Mouse (Mus musculus) cerebellum, adult 2 months (tissue): ENCODE measurements at regions not wholly inside any gene's neighbourhood (a gene's known extent, or its start where the extent isn't known, plus 50 kb on each side); places are given as distances from the start of the nearest gene placed in this dataset.

Source experiments
- DNase-seq, 2 experiments: peaks; one replicate each; pipeline ENCODE4 v3.0.0; 2021
- H3K27ac ChIP-seq: fragments of 200-500 bp; 2 replicates; pipeline ENCODE4 v1.5.1; 2012; ENCODE audit warnings: low read length, control low read depth, inconsistent platforms; ENCODE audit not compliant: insufficient read depth
- H3K27me3 ChIP-seq: fragments of 200-500 bp; 2 replicates; pipeline ENCODE4 v1.6.1; 2012; ENCODE audit warnings: inconsistent platforms, mild to moderate bottlenecking, low read length, moderate library complexity; ENCODE audit not compliant: control insufficient read depth, insufficient read depth
- H3K4me1 ChIP-seq: fragments of 200-500 bp; 2 replicates; pipeline ENCODE4 v1.6.1; 2011; ENCODE audit warnings: low read length; ENCODE audit not compliant: control insufficient read depth, insufficient read depth
- H3K4me3 ChIP-seq: fragments of 200-500 bp; replicated peaks from 2 replicates; pipeline ENCODE3; 2011; ENCODE audit warnings: mild to moderate bottlenecking, low read depth, low read length, control low read depth; ENCODE audit not compliant: insufficient read depth
- CTCF ChIP-seq: fragments of 200-500 bp; IDR thresholded peaks from 2 replicates; pipeline ENCODE4 v1.5.1; 2011; ENCODE audit warnings: low read depth, mild to moderate bottlenecking, control low read depth, low read length, moderate library complexity, borderline replicate concordance; ENCODE audit not compliant: insufficient read depth
- POLR2A ChIP-seq: fragments of 200-500 bp; IDR thresholded peaks from 2 replicates; pipeline ENCODE4 v1.6.1; 2011; ENCODE audit warnings: low read length, control low read depth, borderline replicate concordance; ENCODE audit not compliant: insufficient read depth
- WGBS: fragments of 180-500 bp; shearing (Covaris S2); methylation state at CpG from one replicate; pipeline ENCODE4 v1.1.7; 2018; 5-methylcytosine and 5-hydroxymethylcytosine counted together

DNA sequence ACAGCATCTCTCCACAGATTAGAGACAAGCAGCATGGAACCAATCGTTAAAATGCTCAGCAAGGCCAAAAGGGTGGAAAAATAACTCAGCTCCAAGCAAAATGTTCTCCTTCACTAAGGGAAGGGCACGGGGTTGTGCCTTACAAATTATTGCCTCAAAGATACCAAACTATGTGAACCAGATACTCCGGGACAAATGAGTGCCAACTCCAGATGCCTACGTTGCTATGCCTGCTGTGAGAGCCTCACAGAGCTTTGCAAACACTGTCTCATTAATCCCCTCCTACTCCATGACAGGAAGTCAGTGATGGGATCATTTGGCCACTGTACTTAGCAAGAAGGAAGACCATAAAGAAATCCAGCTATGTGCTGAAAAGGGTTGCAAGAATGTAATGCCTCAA is 345.9 kb upstream of the Map3k7 start:
- no peak for DNase-seq
- Histone ChIP-seq H3K4me1 (no peaks in the 10 kb centered on the region), H3K4me3 (no peak overlapping the region), H3K27me3 (no peaks in the 10 kb centered on the region), H3K27ac (no peak overlapping the region)
- no peak for TF ChIP-seq CTCF
- WGBS, result 16% methylated on average over 4 of the region's 4 CpGs

DNA sequence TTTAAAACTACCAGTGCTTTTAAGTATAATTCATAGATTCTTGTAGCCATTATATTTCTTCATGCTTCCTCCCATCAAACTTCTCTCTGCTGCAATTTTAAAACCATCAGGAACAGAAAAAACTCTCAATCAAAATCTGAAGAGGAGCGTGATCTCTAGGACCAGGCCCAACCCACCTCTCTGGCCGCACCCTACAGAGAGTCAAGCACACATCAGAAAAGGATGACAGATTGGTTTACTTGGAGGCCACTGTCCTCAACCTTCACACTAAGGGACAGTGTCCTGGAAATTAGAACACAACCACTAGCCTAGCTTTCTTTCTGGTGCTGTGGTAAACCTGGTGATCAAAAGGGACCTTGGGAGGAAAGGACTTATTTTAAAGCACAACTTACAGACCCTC is 342.7 kb upstream of the Map3k7 start:
- DNase-seq, result no peak
- TF ChIP-seq CTCF (no peak), POLR2A (no peak)

GRCm38 (mm10) chr4:31627053-31627452 is 336.8 kb upstream of the Map3k7 start:
- H3K4me3 ChIP-seq, result no peak overlapping the region
- no peak overlapping the region for H3K27ac ChIP-seq
- no peak for TF ChIP-seq CTCF
- no peaks in the 10 kb centered on the region; the same call in 1 of the 2 replicates for H3K27me3 ChIP-seq
- 30% methylated on average over 3 of the region's 3 CpGs for WGBS
- H3K4me1 ChIP-seq, result peaks cover 4% of the 10 kb centered on the region; the same call in 1 of the 2 replicates
- DNase-seq, result no peak

More for the DNA sequence above, 342.7 kb upstream of the Map3k7 start:
- WGBS, result 96% methylated on average over 2 of the region's 2 CpGs
- H3K4me1 ChIP-seq, result peaks cover 4% of the 10 kb centered on the region; the same call in 1 of the 2 replicates
- H3K27ac ChIP-seq, result no peak overlapping the region
- H3K4me3 ChIP-seq, result no peak overlapping the region
- no peaks in the 10 kb centered on the region; the same call in 1 of the 2 replicates for H3K27me3 ChIP-seq

GRCm38 (mm10) chr4:31627777-31628176 is 336.1 kb upstream of the Map3k7 start:
- Histone ChIP-seq H3K27ac (no peak overlapping the region), H3K4me1 (peaks cover 4% of the 10 kb centered on the region; the same call in 1 of the 2 replicates), H3K27me3 (no peaks in the 10 kb centered on the region; the same call in 1 of the 2 replicates), H3K4me3 (no peak overlapping the region)
- DNase-seq, result no peak
- 82% methylated on average over 10 of the region's 10 CpGs for WGBS
- no peak for TF ChIP-seq POLR2A
- no peak for TF ChIP-seq CTCF

- Histone ChIP-seq H3K27me3 (no peaks in the 10 kb centered on the region), H3K4me3 (no peak overlapping the region), H3K27ac (no peak overlapping the region), H3K4me1 (no peaks in the 10 kb centered on the region; the same call in 1 of the 2 replicates)
- WGBS, result 93% methylated on average over 6 of the region's 6 CpGs
- TF ChIP-seq POLR2A, result no peak
- TF ChIP-seq CTCF, result no peak
- no peak for DNase-seq
These were observed 325.3 kb upstream of the Map3k7 start for GRCm38 (mm10) chr4:31638564-31638963.

DNA sequence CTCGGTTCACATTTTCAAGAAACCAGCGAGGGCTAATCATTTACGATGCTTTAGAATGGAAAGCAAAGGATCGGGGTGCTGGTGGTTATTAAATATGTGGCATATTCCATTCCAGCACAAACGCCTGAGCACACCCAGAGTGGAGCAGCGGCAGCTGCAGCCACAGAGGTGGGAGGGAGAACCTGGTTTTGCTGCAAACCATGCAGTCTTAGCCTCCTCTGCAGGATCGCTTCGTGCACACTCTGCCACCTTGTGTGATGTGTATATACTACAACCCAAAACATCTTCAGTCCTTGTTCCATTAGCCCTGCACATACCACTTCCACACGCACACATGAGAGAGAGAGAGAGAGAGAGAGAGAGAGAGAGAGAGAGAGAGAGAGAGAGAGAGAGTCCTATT is 321.7 kb upstream of the Map3k7 start:
- Histone ChIP-seq H3K27me3 (no peaks in the 10 kb centered on the region), H3K4me1 (no peaks in the 10 kb centered on the region; the same call in 1 of the 2 replicates), H3K27ac (no peak overlapping the region), H3K4me3 (no peak overlapping the region)
- WGBS, result 32% methylated on average over 9 of the region's 9 CpGs
- no peak for TF ChIP-seq POLR2A
- TF ChIP-seq CTCF, result peak; percentile 48; the same call in 1 of the 2 replicates
- peak; percentile 48 to 53 for DNase-seq

- TF ChIP-seq CTCF (no peak), POLR2A (no peak)
- DNase-seq, result peak; percentile 12 to 17
- H3K27ac ChIP-seq, result no peak overlapping the region
- no peaks in the 10 kb centered on the region; the same call in 1 of the 2 replicates for H3K4me1 ChIP-seq
- no peaks in the 10 kb centered on the region for H3K27me3 ChIP-seq
- 28% methylated on average over 10 of the region's 10 CpGs for WGBS
- H3K4me3 ChIP-seq, result no peak overlapping the region
These were observed 321.2 kb upstream of the Map3k7 start for GRCm38 (mm10) chr4:31642593-31643290.

DNA sequence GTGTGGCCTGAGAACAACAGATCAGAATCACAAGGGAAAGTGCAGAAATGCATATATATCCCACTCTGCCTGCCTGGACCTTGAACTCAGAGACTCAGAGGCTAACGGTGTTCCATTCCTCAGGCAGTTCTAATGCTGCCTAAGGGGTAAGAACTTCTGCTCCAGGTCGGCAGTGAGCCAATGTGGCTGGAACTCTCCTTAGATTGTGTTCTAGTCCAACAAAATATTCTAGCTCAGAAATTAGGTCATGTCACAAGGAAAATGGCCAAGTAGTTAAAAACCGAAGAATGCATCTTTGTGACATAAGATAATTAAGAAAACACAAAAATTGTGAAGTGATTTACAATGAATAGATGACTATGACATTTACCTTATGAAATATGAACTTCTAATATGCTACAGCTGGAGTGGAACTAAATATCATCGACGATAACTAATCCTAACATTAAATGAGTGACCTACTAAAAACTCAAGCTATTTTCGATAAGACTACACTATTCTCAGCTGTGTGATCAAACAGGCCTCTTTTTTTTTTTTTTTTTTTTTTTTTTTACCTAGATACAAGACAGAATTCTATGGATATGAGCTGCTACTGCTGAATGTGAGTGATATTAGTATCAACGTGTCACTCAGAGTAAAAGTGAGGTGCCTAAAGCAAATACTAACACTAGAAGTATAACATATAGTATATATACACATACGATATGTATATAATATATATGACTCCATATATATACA is 315.1 kb upstream of the Map3k7 start:
- Histone ChIP-seq H3K27ac (no peak overlapping the region), H3K27me3 (no peaks in the 10 kb centered on the region), H3K4me3 (no peak overlapping the region), H3K4me1 (no peaks in the 10 kb centered on the region)
- DNase-seq, result peak; percentile 27 to 40
- no peak for TF ChIP-seq POLR2A
- no peak for TF ChIP-seq CTCF
- 64% methylated on average over 8 of the region's 8 CpGs for WGBS
